Mouse (Mus musculus) thymus, postnatal 0 days (tissue): Measurements from ENCODE around the gene Hspe1. TPM values are rescaled to one million over a fixed set of nuclear protein-coding genes. Genes with fewer than 3 reads are reported as not detected.
A peak's percentile ranks its signal among the peaks of the same experiment; 100 is the strongest.
"Not testable (repeated sequence)": the region's sequence is repeated elsewhere in the genome, so short reads cannot be mapped to it uniquely, and the experiment has no call there.

Source experiments
- DNase-seq: peaks from one replicate; pipeline ENCODE4 v3.0.0-alpha.2; 2015; ENCODE audit warnings: low spot score
- polyA plus RNA-seq: library from polyadenylated mRNA; unstranded; fragments of >200 nt; fragmentation: Nextera tagmentation; extraction: Ambion mirVana; gene quantifications from 2 replicates; pipeline ENCODE4 v1.2.1, GENCODE M21; 2015

Hspe1 gene
- polyA plus RNA-seq, 1 experiment from 2014 or later: 316 TPM

GRCm38 (mm10) chr1:55082106-55082505 is 5.8 kb upstream of the Hspe1 start:
- DNase-seq: no peak

GRCm38 (mm10) chr1:55085781-55086366 is 2.1 kb upstream of the Hspe1 start:
- no peak for DNase-seq

GRCm38 (mm10) chr1:55086868-55087400 is 998 bp upstream of the Hspe1 start:
- peak; percentile 46 for DNase-seq

- no peak for DNase-seq
Observed at GRCm38 (mm10) chr1:55087401-55087904, 479 bp upstream of the Hspe1 start.

GRCm38 (mm10) chr1:55088611-55089497 is 922 bp downstream of the Hspe1 start:
- DNase-seq: no peak

- no peak for DNase-seq
Observed at GRCm38 (mm10) chr1:55089498-55090064, 1.6 kb downstream of the Hspe1 start.

GRCm38 (mm10) chr1:55092056-55092455 is 4.1 kb downstream of the Hspe1 start:
- no peak for DNase-seq

GRCm38 (mm10) chr1:55092469-55092868 is 4.5 kb downstream of the Hspe1 start:
- no peak for DNase-seq

GRCm38 (mm10) chr1:55106919-55107585 is 19.1 kb downstream of the Hspe1 start:
- no peak for DNase-seq

- DNase-seq: no peak
Observed at GRCm38 (mm10) chr1:55107644-55108043, 19.7 kb downstream of the Hspe1 start.

- DNase-seq: no peak
Observed at GRCm38 (mm10) chr1:55108473-55108872, 20.5 kb downstream of the Hspe1 start.

- DNase-seq: no peak
Observed at GRCm38 (mm10) chr1:55109066-55109766, 21.3 kb downstream of the Hspe1 start.

GRCm38 (mm10) chr1:55123046-55123445 is 35.1 kb downstream of the Hspe1 start:
- DNase-seq: no peak

GRCm38 (mm10) chr1:55123561-55123960 is 35.6 kb downstream of the Hspe1 start:
- no peak for DNase-seq

- DNase-seq: not testable (repeated sequence)
Observed at GRCm38 (mm10) chr1:55124136-55124535, 36.2 kb downstream of the Hspe1 start.

GRCm38 (mm10) chr1:55129716-55130115 is 41.8 kb downstream of the Hspe1 start:
- peak; percentile 14 for DNase-seq

GRCm38 (mm10) chr1:55130190-55130916 is 42.4 kb downstream of the Hspe1 start:
- DNase-seq: no peak

GRCm38 (mm10) chr1:55130943-55131401 is 43.0 kb downstream of the Hspe1 start, which contains the start of gene Mob4:
Gene Mob4 (plus strand): TSS chr1:55131231.
- peak; percentile 96 for DNase-seq

- no peak for DNase-seq
Observed at GRCm38 (mm10) chr1:55131424-55132014, 43.6 kb downstream of the Hspe1 start.
